Mouse (Mus musculus) cerebellum, adult 2 months (tissue): ENCODE results near the gene Vmn2r77. TPM values are rescaled to one million over a fixed set of nuclear protein-coding genes. Genes with fewer than 3 reads are reported as not detected.
"Not testable (repeated sequence)": the region's sequence is repeated elsewhere in the genome, so short reads cannot be mapped to it uniquely, and the experiment has no call there.

Experiments
- DNase-seq, 2 experiments: peaks; one replicate each; pipeline ENCODE4 v3.0.0; 2021
- H3K27ac ChIP-seq: fragments of 200-500 bp; 2 replicates; pipeline ENCODE4 v1.5.1; 2012; ENCODE audit warnings: low read length, control low read depth, inconsistent platforms; ENCODE audit not compliant: insufficient read depth
- H3K27me3 ChIP-seq: fragments of 200-500 bp; 2 replicates; pipeline ENCODE4 v1.6.1; 2012; ENCODE audit warnings: inconsistent platforms, mild to moderate bottlenecking, low read length, moderate library complexity; ENCODE audit not compliant: control insufficient read depth, insufficient read depth
- H3K4me1 ChIP-seq: fragments of 200-500 bp; 2 replicates; pipeline ENCODE4 v1.6.1; 2011; ENCODE audit warnings: low read length; ENCODE audit not compliant: control insufficient read depth, insufficient read depth
- H3K4me3 ChIP-seq: fragments of 200-500 bp; replicated peaks from 2 replicates; pipeline ENCODE3; 2011; ENCODE audit warnings: mild to moderate bottlenecking, low read depth, low read length, control low read depth; ENCODE audit not compliant: insufficient read depth
- CTCF ChIP-seq: fragments of 200-500 bp; IDR thresholded peaks from 2 replicates; pipeline ENCODE4 v1.5.1; 2011; ENCODE audit warnings: low read depth, mild to moderate bottlenecking, control low read depth, low read length, moderate library complexity, borderline replicate concordance; ENCODE audit not compliant: insufficient read depth
- POLR2A ChIP-seq: fragments of 200-500 bp; IDR thresholded peaks from 2 replicates; pipeline ENCODE4 v1.6.1; 2011; ENCODE audit warnings: low read length, control low read depth, borderline replicate concordance; ENCODE audit not compliant: insufficient read depth
- WGBS: fragments of 180-500 bp; shearing (Covaris S2); methylation state at CpG from one replicate; pipeline ENCODE4 v1.1.7; 2018; 5-methylcytosine and 5-hydroxymethylcytosine counted together
- polyA plus RNA-seq: library from polyadenylated mRNA; depleted of rRNA; stranded (reverse); fragments of >200 nt; gene quantifications from 2 replicates; pipeline ENCODE4 v1.2.3, GENCODE M21; 2012; rRNA removed

Gene Vmn2r77
- polyA plus RNA-seq: not detected in 2 replicates

- no peak for DNase-seq
- TF ChIP-seq POLR2A (no peak), CTCF (no peak)
- Histone ChIP-seq H3K27me3 (no peaks in the 10 kb centered on the region), H3K4me3 (no peak within 1 kb of the TSS), H3K27ac (no peak within 1 kb of the TSS), H3K4me1 (no peaks in the 10 kb centered on the region)
Observed at GRCm38 (mm10) chr7:86794727-86795126, at the start of gene Vmn2r77. TSS of gene Vmn2r77 (plus strand) at chr7:86795027.

GRCm38 (mm10) chr7:86760751-86761150 is 34.1 kb upstream of the Vmn2r77 start:
- 74% methylated on average over 1 of the region's 1 CpGs for WGBS
- H3K27ac ChIP-seq: no peak overlapping the region

GRCm38 (mm10) chr7:86764628-86765027 is 30.2 kb upstream of the Vmn2r77 start:
- H3K4me1 ChIP-seq: no peaks in the 10 kb centered on the region
- H3K27ac ChIP-seq: no peak overlapping the region
- no peak for DNase-seq
- H3K27me3 ChIP-seq: no peaks in the 10 kb centered on the region
- TF ChIP-seq CTCF (no peak), POLR2A (no peak)
- H3K4me3 ChIP-seq: no peak overlapping the region

More at GRCm38 (mm10) chr7:86760751-86761150, 34.1 kb upstream of the Vmn2r77 start:
- Histone ChIP-seq H3K4me3 (no peak overlapping the region), H3K27me3 (no peaks in the 10 kb centered on the region), H3K4me1 (no peaks in the 10 kb centered on the region)
- no peak for DNase-seq
- TF ChIP-seq POLR2A (no peak), CTCF (no peak)

GRCm38 (mm10) chr7:86771621-86772020 is 23.2 kb upstream of the Vmn2r77 start:
- DNase-seq: no peak
- Histone ChIP-seq H3K4me1 (no peaks in the 10 kb centered on the region), H3K4me3 (no peak overlapping the region), H3K27ac (no peak overlapping the region), H3K27me3 (no peaks in the 10 kb centered on the region)
- TF ChIP-seq POLR2A (no peak), CTCF (no peak)
- 22% methylated on average over 3 of the region's 3 CpGs for WGBS

GRCm38 (mm10) chr7:86775617-86776325 is 19.1 kb upstream of the Vmn2r77 start, which contains the start of gene Folh1:
TSS of gene Folh1 (minus strand) at chr7:86775943.
- peak within 1 kb of the TSS; percentile 28 for H3K4me3 ChIP-seq
- no peaks in the 10 kb centered on the region for H3K27me3 ChIP-seq
- TF ChIP-seq POLR2A (no peak), CTCF (no peak)
- H3K4me1 ChIP-seq: no peaks in the 10 kb centered on the region
- WGBS: under 1% methylated on average over 11 of the region's 11 CpGs
- peak; percentile 25 to 37 for DNase-seq
- H3K27ac ChIP-seq: no peak within 1 kb of the TSS; the same call in 1 of the 2 replicates

GRCm38 (mm10) chr7:86815241-86815640 is 20.4 kb downstream of the Vmn2r77 start:
- not testable (repeated sequence) for H3K27me3 ChIP-seq, H3K4me1 ChIP-seq, H3K4me3 ChIP-seq, DNase-seq, H3K27ac ChIP-seq
- 85% methylated on average over 5 of the region's 5 CpGs for WGBS

GRCm38 (mm10) chr7:86815716-86816115 is 20.9 kb downstream of the Vmn2r77 start:
- H3K4me3 ChIP-seq, DNase-seq, H3K27me3 ChIP-seq, H3K27ac ChIP-seq, H3K4me1 ChIP-seq: not testable (repeated sequence)
- 78% methylated on average over 6 of the region's 6 CpGs for WGBS

- 55% methylated on average over 1 of the region's 1 CpGs for WGBS
- Histone ChIP-seq H3K27ac (no peak overlapping the region), H3K4me3 (no peak overlapping the region), H3K27me3 (no peaks in the 10 kb centered on the region), H3K4me1 (no peaks in the 10 kb centered on the region)
- DNase-seq: no peak
- TF ChIP-seq CTCF: no peak
- no peak for TF ChIP-seq POLR2A
Observed at GRCm38 (mm10) chr7:86816466-86816865, 21.6 kb downstream of the Vmn2r77 start.

Other genes starting within 250 kb of the Vmn2r77 start
- gene Olfr295, start 211.2 kb upstream of the Vmn2r77 start, polyA plus RNA-seq: not detected in 2 replicates
- gene Olfr294, start 178.4 kb upstream of the Vmn2r77 start, polyA plus RNA-seq: not detected in 2 replicates
- not detected in 2 replicates for gene Olfr293, start 146.0 kb upstream of the Vmn2r77 start, polyA plus RNA-seq
- gene Olfr292, start 106.7 kb upstream of the Vmn2r77 start, polyA plus RNA-seq: not detected in 2 replicates
- 6.2 and 6.8 TPM in 2 replicates for gene Folh1, start 19.1 kb upstream of the Vmn2r77 start, polyA plus RNA-seq
- not detected in 2 replicates for gene Vmn2r78, start 120.1 kb downstream of the Vmn2r77 start, polyA plus RNA-seq
- gene Vmn2r79, start 201.1 kb downstream of the Vmn2r77 start, polyA plus RNA-seq: not detected in 2 replicates